Mouse (Mus musculus): Measurements from ENCODE around the gene Hvcn1.
"Not testable (repeated sequence)": the region's sequence is repeated elsewhere in the genome, so short reads cannot be mapped to it uniquely, and the experiment has no call there.

Hvcn1 gene

DNA sequence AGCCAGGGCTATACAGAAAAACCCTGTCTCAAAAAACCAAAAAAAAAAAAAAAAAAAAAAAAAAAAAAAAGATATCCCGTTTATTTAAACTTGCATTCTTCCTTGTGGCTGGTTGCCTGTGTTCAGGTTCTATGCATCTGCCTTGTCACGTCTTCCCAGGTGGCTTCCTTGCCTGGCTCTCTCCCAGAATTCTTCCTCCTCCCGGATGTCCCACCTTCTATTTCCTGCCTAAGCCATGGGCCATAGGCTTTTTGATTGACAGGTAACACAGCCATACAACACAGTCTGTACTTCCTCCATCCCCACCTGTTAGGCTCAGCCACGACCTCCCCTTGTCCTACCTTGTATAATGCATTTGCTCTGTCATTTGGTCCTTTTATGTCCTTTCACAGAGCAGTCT lies at the start of gene Hvcn1:
TSS of gene Hvcn1 (plus strand) at position 330 of the 400 bp plus-strand sequence.
- no peak for DNase-seq (ENCODE audit: extremely low spot score, low spot score)

DNA sequence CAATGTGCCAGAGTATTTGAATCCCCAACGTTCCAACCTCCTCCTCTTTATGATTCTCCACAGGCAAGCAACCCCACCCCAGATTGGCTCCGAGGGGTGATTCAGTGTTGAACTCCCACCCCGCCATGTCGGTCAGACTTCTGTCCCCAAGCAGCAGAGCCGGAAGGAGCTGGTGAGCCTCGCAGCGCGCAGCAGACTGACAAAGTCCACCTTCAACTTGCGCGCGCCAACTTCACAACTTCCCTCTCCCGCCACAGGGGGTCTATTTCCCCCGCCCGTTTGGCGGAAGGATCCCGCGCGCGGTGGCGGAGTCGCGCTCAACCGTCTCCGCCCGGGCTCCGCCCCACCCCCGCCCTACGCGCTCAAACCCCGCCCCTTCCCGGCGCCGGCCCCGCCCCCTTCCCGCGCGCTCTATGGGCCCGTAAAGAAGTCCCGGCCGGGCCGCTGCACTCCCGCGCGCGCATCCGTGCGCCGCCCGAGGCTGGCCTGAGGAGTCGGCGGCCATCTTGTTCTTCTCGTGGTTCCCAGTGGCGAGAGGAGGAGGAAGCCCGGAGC lies 48.7 kb upstream of the Hvcn1 start, which contains the start of gene Ppp1cc:
TSS of gene Ppp1cc (plus strand) at position 452 of the 555 bp plus-strand sequence.
- DNase-seq (ENCODE audit: extremely low spot score, low spot score), result peak; percentile 98

GRCm38 (mm10) chr5:122158557-122159515 lies 47.8 kb upstream of the Hvcn1 start:
- peak; percentile 39 for DNase-seq (ENCODE audit: extremely low spot score, low spot score)

DNA sequence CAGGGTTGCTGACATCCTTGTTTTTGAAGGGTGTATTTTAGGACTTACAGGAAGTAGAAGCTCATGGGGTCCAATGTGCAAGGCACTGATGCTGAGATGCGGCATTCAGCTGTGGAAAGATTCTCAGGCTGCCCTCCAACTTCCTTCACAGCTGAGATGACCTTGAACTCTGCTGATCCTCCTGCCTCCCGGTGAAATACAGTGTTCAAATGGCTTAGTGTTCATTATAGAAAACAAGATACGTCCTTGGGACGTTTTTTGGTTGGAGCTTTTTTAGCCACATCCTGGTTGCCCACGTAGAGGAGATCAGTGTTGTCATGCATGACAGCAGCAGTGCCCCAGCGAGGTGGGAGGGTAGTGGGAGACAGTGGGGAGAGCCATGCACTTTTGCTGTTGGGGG lies 43.4 kb upstream of the Hvcn1 start:
- DNase-seq (ENCODE audit: extremely low spot score, low spot score), result no peak

DNA sequence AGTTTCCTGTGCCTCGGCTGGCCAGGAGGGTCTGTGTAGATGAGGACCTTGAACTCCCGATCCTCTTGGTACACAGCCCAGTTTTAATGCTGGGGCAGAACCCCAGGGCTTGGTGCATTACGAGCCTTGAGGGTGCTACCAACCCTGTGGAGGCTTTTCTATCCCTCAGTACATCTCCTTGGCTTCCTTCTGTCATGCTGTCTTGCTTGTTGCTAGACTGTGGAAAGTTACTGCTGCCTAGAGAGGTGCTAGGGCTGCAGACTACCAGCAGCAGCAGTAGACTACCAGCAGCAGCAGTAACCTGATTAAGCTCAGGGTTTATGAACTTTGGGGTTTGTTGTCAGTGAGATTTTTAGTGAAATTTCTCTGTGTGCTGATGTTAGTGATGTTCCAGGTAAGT lies 42.6 kb upstream of the Hvcn1 start:
- DNase-seq (ENCODE audit: extremely low spot score, low spot score), result no peak

- DNase-seq (ENCODE audit: extremely low spot score, low spot score), result no peak
Measured at GRCm38 (mm10) chr5:122165233-122165915, 41.2 kb upstream of the Hvcn1 start.

GRCm38 (mm10) chr5:122166636-122167161 lies 39.9 kb upstream of the Hvcn1 start:
- DNase-seq (ENCODE audit: extremely low spot score, low spot score), result no peak

DNA sequence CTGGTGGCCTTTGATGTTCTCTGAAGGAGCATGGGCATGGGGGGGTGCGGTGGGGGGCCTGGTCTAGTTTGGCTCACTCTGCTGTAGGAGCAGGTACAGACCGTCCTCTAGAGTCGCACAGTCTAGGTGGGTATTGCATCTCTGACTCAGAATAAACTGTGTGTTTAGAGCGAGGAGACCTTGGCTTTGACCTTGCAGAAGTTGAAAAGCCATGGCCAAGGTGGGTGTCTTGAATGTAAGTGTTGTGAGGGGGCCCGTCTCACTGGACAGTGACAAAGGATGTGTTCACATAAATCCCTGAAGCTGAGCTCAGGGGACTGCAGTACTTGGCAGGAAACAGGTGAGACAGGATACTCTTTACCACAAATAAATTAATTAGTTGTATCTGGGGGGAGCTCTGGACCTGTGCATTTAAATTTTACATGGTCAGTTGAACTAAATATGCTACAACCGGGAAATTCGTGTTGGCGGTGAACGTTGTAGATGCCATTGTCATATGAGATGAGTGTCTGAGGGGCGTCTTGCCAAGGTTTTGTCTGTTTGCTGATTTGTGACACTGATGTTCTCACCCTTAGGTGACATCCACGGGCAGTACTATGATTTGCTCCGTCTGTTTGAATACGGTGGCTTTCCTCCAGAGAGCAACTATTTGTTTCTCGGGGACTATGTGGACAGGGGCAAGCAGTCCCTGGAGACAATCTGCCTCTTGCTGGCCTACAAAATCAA lies 38.1 kb upstream of the Hvcn1 start:
- DNase-seq (ENCODE audit: extremely low spot score, low spot score), result no peak

DNA sequence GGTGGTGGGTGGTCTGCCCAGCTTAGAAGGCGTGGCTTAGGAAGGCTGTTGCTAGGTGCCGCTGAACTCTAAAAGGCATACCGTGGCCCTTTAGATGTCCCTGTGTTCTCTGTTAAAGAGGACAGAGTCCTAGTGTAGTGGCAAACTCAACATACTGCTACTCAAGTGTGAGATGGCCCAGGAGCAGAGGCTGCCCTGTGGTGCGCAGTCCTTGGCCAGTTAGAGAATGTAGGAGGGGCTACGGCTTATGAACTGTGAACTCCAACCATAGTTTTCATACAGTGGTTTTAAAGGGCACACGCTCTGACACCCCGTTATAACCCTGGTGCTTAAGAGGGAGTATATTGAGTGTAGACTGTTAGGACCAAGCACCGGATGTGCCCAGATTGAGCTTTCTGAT lies 35.5 kb upstream of the Hvcn1 start:
- no peak for DNase-seq (ENCODE audit: extremely low spot score, low spot score)

DNA sequence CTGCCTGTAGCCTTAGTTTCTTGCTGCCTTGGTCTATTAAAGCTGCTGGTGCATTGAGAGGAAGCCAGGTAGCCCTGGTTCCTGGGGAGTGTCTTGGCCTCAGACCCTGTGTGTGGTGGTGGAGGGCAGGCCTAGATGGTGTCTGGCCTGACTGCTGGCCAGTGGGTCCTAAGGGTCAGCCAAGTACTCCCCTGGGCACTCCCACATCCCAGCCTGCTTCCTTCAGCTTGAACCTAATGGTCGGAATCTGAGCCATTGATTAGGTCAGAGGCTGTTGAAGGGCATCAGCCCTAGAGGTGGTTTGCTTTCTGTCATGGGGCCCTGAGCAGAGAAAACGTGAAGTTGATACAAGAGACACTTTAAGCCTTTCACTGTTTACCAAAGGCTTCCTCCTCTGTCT lies 31.2 kb upstream of the Hvcn1 start:
- DNase-seq (ENCODE audit: extremely low spot score, low spot score), result no peak

GRCm38 (mm10) chr5:122175961-122176360 lies 30.6 kb upstream of the Hvcn1 start:
- DNase-seq (ENCODE audit: extremely low spot score, low spot score), result no peak

GRCm38 (mm10) chr5:122176398-122176797 lies 30.2 kb upstream of the Hvcn1 start:
- DNase-seq (ENCODE audit: extremely low spot score, low spot score), result peak; percentile 45

DNA sequence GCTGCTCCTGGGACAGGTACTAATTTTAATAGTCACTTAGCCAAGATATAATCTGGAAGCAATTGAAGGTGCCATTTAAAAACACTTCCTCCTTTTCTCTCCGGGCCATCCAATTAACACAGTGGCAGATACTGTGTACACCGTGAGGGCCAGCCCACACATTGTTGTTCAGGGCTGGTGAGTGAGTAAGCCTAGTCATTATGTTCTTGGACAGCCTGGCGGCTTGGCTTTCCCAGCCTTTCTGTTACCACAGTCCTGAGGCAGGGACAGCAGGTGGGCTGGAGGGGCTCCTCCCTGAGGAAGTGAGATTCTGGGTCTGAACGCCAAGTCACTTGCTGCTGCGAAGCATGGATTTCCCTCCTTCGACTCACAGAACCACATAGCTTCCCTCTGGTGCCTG lies 26.9 kb upstream of the Hvcn1 start:
- DNase-seq (ENCODE audit: extremely low spot score, low spot score), result no peak

DNA sequence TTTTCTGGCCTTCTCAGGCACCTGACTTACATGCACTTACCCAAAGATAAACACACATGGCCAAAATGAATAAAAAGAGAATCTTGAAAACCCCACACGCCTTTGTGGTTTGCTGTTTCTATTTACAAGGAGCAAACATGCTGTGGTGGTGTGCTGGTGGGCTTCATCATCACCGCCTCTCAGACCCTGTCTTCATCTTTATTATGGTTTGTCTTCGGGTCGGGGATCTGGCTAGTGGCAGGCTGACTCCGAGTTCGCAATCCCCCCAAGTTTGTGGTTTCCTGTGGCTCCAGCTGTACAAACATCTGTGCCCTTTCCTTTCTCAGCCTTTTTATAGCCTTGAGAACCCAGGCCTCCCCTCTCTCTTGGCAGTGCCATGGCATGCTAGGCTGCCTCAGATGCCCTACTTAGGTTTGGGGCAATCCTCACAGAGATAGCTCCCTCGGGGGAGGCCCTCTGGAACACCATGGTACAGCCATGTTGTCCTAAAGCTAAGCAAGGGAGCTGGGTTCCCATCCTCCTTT lies 22.3 kb upstream of the Hvcn1 start:
- no peak for DNase-seq (ENCODE audit: extremely low spot score, low spot score)

- DNase-seq (ENCODE audit: extremely low spot score, low spot score), result not testable (repeated sequence)
Measured at GRCm38 (mm10) chr5:122184858-122185257, 21.7 kb upstream of the Hvcn1 start.

- no peak for DNase-seq (ENCODE audit: extremely low spot score, low spot score)
Measured at GRCm38 (mm10) chr5:122189115-122189514, 17.5 kb upstream of the Hvcn1 start.

DNA sequence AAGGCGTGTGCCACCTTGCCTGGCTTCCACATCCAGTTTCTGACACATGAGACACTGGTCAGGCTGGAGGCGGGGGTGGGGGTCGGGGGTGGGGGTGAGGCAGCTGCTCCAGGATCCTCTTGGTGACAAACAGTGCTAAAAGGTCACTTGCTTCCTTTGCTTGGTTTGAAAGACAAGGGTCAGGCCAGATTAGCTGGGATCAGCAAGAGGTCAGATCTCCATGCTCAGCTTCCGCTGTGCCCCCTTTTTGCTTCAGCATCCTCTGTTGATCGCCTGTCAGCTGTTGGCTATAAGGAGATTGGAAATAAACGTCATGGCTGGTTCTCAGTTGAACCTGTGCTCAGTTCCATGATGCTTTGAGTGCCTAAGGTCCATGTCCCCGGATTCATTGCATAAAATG lies 16.1 kb upstream of the Hvcn1 start:
- no peak for DNase-seq (ENCODE audit: extremely low spot score, low spot score)

GRCm38 (mm10) chr5:122191269-122192063 lies 15.1 kb upstream of the Hvcn1 start:
- no peak for DNase-seq (ENCODE audit: extremely low spot score, low spot score)

GRCm38 (mm10) chr5:122192347-122192746 lies 14.3 kb upstream of the Hvcn1 start:
- no peak for DNase-seq (ENCODE audit: extremely low spot score, low spot score)

GRCm38 (mm10) chr5:122200872-122201271 lies 5.7 kb upstream of the Hvcn1 start:
- DNase-seq (ENCODE audit: extremely low spot score, low spot score), result no peak
